Mouse (Mus musculus) stomach, postnatal 0 days (tissue): Measurements from ENCODE around the gene Tmie.

Experiments
- CTCF ChIP-seq: IDR thresholded peaks from 2 replicates; pipeline ENCODE4 v1.5.1; 2016; ENCODE audit warnings: antibody characterized with exemption, low read depth, mild to moderate bottlenecking, moderate library complexity
- EP300 ChIP-seq: optimal IDR thresholded peaks from 2 replicates; pipeline ENCODE3; 2016; ENCODE audit warnings: antibody characterized with exemption

GRCm38 (mm10) chr9:110840905-110841304, 39.0 kb downstream of the Tmie start:
- TF ChIP-seq CTCF (no peak), EP300 (no peak)
